Mouse (Mus musculus) cerebellum, adult 9-10 months (tissue): Measurements from ENCODE around the gene Lhpp.
A peak's percentile ranks its signal among the peaks of the same experiment; 100 is the strongest.

Experiments
- DNase-seq: peaks from one replicate; pipeline ENCODE4 v3.0.0; 2022

Gene Lhpp

DNA sequence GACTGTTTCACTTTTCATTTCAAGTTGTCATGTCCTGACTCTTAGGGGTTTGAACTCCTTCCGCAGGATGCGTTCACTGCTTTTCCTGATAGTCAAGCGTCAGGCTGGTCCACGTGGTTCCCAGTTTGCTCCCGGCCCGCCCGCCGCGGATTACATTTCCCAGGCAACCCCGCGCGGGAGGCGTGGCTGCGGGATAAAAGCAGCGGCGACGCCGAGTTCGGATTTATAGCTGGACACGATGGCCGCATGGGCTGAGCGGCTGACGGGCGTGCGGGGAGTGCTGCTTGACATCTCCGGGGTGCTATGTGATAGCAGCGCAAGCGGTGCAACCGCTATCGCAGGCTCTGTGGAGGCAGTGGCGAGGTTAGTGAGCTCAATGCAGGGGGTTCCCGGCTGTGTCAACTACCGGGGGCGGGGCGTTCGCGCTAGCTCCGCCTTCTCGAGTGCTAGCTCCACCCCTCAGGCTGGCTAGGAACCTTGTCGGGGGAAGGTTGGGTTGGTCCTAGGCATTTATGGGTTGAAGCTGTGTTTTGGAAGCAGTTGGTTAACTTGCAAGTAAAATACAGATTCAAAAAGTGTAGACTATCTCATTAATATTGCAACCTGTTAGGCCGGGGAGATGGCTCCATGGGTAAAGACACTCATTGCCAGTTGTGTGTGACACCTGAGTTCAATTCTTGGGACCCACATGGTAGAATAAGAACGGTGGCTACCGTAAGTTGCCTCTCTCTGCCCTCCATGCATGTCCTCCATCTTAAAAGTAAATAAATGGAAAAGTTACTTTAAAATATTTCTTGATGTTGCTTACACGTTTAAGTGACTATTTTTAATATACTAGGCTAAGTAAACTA lies at the start of gene Lhpp:
Gene Lhpp (plus strand): TSS at position 171 of the 851 bp plus-strand sequence.
- peak; percentile 54 for DNase-seq

DNA sequence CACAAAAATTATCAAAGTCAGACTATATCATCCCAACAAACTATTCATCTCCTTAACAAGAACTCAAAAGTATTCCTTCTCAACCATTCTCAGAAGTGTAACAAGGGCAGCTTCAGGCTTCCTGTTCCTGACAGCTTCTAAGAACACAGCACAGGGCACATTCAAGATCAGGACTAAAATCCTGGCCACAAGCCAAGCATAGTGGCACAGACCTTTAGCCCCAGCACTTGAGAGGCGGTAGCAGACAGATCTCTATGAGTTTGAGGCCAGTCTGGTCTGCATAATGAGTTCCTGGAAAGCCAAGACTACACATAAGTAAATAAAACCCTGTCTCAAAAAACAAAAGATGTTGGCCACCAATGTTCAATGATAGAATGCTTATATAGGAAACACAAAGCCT lies 44.6 kb upstream of the Lhpp start:
- DNase-seq = no peak

DNA sequence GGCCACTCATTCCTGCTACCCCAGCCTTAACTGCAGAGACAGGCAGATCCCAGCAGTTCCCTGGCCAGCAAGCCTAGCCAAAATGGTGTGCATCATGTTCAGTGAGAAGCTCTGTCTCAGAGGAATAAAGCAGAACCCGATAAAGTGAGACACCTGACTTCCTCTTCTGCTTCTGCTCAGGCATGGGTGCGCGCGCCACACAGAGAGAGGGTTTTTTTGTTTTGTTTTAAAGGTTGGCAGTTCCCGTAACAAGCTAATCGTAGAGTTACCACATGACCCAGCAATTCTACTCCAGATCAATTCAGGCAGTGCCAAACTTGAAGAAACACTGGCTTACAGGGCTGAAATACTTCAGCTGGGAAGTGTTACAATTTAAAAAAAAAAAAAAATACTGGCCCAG lies 41.6 kb upstream of the Lhpp start:
- DNase-seq = no peak

DNA sequence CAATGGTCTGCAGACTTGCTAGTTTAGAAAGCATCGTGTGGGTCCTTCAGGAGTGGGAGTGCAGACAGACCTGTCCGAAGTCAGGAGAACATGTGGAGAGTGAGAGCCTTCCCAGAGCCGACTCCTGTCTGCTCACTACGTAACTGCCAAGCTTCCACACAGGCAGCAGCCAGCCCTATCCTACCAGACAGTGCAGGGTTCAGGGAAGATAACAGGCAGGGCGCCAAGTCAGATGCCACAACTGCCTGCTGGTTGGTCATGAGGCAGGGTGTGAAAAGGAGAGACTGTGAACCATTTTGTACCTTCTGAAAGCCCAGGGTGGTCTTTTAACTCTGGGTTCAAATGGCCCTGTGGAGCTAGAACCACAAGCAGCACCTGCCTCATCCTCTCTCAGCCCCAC lies 40.4 kb upstream of the Lhpp start:
- no peak for DNase-seq

DNA sequence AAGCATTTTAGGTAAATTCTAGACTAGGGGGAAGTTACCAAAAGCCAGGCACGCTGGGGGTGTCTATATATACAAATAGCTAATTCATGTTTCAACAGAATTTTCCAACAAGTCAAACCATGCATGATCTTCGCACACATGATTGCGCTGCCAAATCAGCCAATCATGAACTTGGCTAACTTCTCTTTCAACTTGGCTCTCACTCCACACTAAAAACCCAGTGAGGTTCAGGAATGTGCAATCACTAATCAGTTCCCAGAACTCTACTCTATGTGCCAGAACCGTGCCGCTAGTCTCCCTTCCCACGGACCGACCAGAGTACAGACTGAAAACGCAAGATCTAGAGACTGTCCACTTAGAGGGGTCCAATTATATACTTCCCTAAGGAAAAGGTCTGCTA lies 39.0 kb upstream of the Lhpp start:
- no peak for DNase-seq

DNA sequence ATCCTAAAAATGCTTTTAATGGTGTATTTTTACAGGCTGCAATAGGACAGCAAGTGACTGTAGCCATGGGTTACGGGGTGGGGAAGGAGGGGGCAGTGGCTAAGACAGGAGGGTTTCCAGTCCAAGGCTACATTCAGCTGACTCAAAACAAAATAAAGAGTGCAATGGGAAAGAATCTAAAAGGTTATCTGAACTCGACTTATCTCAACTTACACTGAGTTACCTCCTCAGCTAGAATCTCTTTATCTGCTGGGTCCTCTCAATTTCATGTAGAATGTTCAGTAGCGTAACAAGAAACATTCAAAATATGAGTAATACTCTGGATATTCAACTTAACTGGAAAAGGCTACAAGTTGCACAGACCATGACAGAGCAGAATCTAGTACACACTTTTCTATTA lies 37.7 kb upstream of the Lhpp start:
- DNase-seq = no peak

DNA sequence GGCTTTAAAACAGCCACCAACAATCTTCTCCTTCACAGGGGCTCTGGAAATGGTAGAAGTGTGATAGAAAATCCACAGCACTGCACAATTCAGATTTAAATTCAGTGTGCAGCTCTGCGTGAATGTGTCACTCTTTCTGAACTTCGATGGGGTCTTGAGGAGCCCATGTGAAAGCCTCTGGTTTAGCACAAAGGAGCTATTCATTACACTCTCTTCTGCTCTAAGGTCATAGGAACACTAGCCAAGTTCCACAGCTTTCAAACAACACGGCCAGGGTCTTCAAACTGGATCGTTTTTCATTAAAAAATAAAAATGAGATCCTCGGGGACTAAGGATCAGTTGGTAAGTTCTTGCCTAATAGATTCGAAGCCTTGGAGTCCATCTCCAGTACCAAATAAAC lies 37.2 kb upstream of the Lhpp start:
- no peak for DNase-seq

DNA sequence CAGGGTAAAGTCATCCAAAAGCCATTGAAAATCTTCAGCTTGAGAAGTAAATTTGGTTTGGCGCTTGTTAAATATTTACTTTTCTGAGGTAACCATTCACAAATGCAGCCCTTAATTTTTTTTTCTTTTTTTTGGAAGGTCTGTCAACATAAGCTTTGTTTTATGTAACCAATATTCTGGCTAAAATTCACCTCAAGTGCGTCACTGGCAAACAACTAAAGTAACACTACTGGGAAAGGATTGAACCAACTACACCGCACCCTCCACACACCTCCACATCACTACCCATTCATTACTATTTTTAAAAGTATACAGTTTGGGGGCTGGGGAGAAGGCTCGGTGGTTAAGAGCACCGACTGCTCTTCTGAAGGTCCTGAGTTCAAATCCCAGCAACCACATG lies 35.8 kb upstream of the Lhpp start:
- DNase-seq = no peak

DNA sequence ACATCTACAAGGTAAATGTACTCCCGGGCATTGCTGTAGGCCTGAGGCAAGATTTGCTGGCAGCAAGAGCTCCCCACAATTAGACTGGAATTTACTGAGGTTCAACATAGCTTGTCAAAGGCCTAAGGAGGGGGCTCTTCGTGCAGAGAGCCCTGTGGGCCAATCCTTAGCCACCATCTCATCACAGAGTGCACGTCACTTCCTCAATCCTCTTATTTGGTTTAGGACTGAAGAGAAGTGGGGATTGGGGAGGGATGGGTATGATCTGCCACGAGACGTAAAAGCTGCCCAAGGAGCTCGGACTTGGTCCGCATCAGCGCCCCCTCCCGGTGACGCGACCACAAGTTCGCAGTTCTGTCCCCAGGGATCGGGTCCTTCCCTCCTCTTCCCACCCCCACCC lies 34.8 kb upstream of the Lhpp start:
- DNase-seq = peak; percentile 85

DNA sequence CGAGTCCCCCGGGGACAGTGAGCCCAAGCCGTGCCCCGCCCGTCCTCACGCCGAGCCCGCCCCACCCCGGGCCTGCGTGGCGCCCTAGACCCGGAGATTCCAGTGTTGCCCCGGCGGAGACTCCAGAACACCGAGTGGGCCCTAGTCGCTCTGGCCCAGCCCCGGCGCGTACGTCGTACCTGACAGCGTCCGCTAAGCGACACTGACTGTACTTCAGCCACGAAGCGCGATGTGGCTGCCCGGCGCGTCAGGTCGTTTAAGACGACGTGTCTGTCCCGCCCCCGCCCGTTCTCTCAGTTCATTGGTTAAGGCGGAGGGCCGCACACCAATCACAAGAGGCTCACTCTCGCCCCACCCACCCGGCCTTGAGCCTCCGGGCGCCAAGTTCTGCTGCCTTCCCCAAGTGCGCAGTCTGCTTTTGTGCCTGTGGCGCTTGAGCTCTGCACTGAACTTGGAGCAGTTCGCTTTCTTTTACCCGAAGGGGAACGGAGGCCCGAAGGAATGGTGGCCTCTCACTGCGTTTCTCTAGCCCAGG lies 34.3 kb upstream of the Lhpp start, which contains the start of gene Oat:
Gene Oat (minus strand): TSS at position 283 of the 535 bp plus-strand sequence.
- DNase-seq = peak; percentile 95

DNA sequence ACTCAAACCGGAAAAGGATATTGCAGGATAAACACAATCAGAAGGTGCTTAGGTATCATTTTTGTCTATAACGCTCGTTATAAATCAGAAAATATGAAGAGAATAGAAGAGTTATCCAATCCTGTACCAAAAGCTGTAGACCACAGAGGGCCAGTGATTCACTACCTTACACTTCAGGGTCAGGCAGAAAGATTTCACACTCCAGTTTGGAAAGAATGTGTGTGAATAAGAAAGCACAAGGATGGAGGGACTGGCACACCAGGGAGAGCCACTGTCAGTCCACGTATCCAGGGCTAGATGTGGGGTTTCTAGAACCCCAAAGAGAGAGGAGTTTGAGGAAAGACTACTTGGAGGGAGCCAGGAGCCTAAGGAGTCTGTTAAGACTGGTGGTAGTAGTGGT lies 33.5 kb upstream of the Lhpp start:
- no peak for DNase-seq

DNA sequence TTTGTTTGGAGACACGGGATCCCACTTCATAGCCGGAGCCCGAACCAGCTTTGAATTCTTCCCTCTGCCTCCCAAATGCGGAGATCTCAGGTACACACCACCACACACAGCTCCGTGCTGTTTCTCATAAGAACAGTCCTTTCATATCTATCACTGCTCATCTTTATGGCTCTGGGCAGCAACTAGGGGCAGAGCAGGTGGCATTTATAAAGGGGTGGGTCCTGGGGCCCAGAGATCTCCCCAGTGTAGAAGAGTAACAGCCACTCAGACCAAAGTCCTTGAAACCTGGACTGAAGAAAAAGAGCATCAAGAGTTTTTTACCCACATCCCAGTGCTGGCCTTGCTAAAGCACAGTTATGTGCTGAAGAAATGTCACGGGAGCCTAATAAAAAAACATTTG lies 29.9 kb upstream of the Lhpp start:
- DNase-seq = no peak

DNA sequence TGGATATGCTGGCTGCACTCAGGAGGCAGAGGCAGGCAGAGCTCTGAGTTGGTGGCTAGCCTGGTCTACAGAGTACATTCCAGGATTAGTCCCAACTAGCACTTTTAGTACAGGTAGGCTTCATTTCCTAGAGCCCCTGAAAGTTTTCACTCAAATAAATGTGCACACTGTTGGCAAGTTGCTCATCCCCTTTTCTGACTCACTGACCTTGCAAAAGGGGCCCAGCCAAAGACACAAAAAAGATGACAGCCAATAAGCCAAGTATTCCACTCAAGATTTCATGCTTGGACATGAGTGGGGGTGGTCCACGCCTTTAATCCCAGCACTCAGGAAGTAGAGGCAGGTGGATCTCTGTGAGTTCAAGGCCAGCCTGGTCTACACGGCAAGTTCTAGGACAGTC lies 29.0 kb upstream of the Lhpp start:
- DNase-seq = no peak

DNA sequence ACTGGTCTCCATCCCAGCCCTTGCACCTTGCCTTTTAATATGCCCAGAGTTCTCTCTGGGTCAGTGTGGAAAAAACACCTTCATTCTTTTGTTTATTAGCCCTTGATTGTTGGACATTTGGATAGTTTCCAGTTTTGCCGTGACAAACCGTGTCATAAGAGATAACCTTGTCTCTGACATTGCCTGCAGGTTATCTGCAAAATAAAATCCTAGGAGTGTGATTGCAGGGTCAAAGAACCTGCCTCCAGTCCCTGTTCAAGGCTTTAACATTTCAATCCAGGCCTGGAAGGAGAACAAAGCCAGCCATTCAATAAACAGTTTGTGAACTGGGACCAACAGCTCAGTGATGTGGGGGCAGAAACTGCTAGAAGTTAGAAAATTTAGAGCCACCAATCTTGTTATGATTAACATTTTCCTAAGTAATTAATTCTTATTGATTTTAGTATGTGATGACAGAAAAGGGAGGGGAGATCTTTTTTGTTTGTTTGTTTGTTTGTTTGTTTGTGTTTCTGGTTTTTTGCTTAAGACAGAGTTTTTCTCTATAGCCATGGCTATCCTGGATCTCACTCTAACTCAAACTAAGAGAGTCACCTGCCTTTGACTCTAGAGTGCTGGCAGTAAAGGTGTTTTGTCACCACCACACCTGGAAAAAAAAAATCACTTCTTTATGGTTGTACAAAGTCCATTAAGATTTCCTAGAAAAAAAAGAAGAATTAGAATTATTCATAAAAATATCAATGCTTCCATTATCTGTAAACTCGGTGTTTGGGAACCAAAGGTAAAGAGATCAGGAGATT lies 24.5 kb upstream of the Lhpp start:
- DNase-seq = no peak

DNA sequence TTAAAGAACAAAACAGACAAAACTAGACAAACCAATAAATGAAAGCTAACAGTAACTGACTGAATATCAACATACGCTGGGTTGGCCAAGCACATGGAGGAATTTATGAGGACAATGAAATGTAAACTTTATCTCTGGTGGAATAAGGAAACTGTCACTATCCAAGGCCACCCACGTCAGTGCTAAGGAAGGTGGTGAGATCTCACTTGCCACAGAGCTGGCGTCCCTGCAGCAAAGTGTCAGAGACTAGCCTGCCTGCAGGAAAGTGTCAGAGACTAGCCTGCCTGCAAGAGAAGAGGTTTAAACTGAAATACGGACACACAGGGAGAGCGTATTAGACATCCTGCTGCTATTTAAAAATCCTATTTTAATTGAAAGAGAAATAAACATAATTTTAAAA lies 23.3 kb upstream of the Lhpp start:
- DNase-seq = no peak

DNA sequence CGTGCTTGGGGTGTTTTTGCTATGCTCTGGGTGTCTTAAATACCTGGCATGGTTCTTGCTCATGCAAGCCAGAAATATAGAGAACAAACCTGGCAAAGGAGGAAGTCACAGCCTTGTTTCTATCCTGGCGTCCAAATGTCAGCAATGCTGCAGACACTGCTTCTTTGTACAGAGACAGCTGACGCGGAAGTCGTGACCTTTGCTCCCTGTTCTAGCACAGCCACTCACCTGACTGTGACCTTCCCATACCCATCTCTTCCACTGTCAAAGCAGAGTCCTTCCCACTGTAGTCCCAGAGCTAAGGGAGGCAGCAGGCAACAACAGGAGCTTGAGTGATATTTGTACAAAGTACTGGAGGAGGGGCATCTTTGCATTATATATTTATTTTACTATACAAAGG lies 20.8 kb upstream of the Lhpp start:
- no peak for DNase-seq

DNA sequence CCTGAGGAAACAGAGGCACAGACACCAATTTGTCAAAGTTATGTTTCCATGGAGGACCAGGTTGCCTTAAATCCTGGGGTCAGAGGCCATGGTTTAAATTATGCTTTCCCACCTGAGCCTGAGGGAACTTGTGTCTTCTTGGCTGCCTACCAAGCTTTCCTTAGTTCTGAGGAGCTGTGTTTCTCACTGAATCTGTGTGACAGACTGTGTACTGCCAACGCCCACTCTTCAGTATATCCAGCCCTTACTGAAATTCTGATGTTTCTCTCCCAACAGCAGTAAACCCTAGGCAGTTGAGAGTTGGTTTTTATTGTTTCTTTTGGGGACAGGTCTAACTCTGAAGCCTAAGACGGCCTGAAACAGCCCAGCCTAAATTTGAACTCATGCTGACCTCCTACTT lies 16.7 kb upstream of the Lhpp start:
- no peak for DNase-seq

DNA sequence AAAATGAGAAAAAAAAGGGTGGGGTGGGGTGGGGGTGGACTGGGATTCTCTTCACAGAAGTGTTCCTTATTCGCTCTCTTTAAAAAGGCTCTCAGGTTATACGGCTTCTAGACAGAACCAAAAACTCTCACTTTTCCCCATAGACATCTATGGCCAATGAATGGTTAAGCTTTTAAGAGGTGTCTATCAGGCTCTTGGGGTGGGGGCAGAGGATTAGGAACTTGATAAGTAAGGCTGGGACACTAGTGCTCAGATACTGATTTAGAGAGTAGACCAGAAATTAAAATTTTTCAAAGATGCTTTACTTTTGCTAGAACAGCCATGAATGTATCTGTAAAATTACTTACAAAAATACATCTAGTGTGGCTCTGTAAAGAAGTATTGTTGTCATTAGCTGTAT lies 16.1 kb upstream of the Lhpp start:
- no peak for DNase-seq

DNA sequence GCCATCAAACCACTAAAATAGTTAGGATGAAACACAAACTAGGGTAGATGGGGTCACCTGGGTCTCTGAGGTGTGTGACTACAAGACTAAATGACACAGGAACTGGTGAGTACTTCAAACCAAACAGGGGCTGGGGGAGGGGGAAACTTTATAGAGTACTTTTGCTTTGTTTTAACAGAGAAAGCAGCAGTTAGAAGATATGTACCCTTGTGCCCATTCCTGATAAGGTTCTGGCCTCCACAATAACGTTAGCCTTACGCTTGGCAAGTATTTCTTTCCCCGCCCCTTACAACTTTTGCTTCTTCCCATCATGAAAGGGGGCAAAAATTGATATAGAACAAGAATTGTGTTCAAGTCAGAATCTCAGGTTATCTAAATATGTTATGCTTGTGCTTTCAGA lies 14.7 kb upstream of the Lhpp start:
- no peak for DNase-seq

DNA sequence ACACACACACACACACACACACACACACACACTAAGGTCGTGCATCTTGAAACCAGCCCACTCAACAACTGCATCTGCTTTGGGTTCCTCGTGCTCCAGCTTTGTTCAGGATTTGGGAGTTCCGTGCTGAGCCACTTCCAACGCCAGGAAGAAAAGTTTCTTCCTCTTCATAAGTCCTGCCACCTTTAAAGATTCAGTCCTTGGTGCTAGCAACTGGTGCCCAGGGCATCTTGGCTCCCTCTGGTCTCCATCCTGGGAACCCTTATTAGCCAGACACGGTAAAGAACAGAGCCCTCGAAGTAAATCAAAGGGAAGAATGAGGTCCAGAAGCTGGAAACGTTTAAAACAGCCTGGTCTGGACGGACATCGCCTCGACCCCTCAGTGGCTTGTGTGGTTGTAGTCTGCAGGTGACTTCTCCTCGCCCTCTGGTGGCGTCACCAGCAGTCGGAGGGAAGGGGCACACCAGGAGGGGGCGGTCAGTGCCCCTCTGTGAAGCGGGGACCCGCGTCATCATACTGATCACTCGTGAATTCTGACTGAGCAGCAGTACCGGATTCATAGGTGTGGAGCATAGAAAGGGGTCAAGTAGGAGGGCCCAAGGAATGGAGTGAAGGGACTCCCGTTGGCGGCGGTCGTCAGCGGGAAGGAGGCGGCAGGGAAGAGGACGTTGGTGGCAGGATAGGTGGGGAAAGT lies 13.7 kb upstream of the Lhpp start:
- no peak for DNase-seq

DNA sequence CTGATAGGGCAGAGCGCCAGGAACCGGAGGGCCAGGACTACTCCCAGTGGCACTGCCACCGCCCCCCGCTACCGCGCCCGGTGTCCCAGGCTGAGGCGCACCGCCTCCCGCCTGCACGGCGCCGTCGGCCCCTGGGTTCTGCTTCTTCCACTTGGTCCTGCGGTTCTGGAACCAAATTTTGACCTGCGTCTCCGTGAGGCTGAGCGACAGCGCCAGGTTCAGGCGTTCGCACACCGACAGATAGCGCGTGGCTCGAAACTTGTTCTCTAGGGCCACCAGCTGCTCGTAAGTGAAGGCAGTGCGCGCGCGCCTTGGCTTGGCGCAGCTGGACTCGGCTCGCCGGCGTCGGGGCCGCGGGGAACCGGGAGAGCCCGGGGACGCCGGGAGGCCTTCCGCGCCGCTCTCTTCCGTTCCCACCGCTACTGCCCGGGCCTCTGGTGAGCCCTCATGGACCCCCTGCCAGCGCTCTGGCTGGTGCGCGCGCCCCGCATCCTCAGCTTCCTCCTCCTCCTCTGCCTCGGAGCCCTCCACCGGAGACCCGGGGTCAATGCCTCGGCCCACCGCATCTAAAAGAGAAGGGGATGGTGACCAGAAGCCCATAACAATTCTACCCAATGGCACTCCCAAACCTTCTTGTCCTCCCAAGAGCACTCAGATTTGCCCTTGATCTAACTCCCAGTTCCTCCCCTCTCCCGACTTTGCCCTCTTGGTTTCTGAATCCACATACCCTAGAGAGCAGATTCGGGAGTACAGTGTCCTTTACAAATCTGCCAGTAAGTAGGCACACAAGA lies 13.0 kb upstream of the Lhpp start:
- DNase-seq = no peak
